Mouse (Mus musculus): ENCODE measurements around the gene Sobp.

DNA sequence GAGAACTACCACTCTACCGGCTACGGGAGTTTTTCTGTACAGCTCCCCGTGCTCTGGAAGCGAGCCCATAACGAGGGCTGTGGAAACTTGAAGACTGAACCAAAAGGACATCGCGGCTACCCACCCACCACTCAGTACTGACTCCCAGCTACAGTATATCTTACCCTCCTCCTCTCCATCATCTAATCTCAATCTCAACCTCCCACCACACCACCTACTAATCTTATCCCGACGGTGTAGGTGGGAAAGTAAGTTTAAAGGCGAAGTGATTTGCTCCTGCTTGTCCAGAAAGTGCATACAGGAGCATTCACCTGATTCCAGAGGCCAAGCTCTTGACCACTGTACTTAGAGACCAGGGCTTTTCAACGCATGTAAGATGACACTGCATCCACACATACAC lies 40.3 kb downstream of the Sobp start:
- TF ChIP-seq POLR2A (IDR thresholded peaks at IDR 0.05; ENCODE audit: control insufficient read depth, low read depth, low read length) = no peak
- TF ChIP-seq CTCF (IDR thresholded peaks at IDR 0.05; ENCODE audit: control insufficient read depth, insufficient read depth, insufficient replicate concordance, low read depth, low read length) = no peak

All from testis, adult 2 months (tissue).